Mouse (Mus musculus): ENCODE measurements around the gene Grik5. TPM values are rescaled to one million over a fixed set of nuclear protein-coding genes. Genes with fewer than 3 reads are reported as not detected.

The Grik5 gene
- polyA plus RNA-seq (2012; rRNA removed), result 3.9 and 4.4 TPM in 2 replicates

DNA sequence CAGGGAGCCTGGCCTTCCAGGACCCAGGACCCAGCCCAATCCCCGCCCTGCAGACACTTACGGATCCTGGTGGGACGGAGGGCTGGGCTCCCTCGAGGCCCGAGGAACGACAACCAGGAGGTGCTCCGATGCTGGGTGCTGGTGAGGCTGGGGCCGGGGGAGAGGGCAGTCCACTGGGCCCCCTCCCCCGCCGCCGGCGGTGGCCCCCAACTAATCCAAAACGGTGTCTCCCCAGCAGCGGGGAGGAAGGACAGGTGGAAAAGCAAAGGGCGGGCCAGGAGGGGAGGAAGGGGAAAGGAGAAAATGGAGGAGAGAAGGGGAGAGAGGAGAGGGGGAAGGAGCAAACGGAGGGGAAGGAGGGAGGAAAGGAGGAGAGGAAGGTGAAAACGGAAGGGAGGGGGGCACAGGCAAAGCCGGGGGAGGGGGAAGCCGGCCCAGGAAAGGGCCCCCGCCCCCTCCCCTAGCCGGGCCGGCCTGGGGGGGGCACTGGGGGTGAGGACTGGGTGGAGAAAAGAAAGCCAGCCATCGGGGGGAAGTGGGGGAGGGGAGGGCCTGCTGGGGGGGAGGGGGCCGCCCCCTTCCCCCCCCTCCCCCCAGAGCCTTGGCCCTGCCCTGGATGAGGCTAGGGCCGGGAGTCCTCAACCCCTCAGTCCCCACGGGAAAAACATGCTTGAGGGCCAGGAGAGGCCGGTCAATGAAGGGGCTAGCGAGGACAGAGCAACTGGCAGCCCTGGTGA, at the start of gene Grik5, which contains the start of gene Zfp574:
Grik5 (minus strand) TSS at position 368 of the 737 bp plus-strand sequence.
Zfp574 (plus strand) TSS at position 589 of the 737 bp plus-strand sequence.

DNA sequence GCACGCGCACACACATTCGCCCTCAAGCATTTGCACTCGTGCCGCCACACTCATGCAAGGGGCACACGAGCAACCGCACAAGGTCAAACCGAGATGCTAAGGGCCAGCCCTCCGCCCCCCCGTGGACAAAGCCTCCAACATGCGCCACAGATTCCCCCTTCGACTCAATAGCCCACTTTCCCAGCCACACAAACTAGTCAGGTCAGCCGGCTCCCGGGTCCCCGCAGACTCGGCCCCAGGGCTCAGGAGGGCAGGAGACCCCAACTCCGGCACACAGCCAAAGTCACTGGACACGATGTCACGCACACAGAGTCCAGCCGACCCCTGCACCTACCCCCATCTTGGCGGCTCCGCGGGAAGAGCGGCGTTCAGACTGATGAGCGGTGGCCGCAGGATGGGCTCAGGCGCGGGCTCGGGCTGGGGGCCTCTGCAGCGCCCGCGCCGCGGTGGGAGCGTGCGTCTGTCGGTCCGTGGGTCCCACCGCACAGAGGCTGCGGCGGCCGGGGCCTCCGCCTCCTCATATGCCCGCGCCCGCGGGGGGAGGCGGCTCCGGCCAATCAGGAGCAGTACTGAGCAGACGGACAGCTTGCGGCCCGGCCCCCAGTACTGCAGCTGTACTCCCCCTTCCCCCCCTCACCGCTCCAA, 66.6 kb downstream of the Grik5 start, which contains the start of gene Atp1a3:
Atp1a3 (minus strand) TSS at position 538 of the 645 bp plus-strand sequence.

DNA sequence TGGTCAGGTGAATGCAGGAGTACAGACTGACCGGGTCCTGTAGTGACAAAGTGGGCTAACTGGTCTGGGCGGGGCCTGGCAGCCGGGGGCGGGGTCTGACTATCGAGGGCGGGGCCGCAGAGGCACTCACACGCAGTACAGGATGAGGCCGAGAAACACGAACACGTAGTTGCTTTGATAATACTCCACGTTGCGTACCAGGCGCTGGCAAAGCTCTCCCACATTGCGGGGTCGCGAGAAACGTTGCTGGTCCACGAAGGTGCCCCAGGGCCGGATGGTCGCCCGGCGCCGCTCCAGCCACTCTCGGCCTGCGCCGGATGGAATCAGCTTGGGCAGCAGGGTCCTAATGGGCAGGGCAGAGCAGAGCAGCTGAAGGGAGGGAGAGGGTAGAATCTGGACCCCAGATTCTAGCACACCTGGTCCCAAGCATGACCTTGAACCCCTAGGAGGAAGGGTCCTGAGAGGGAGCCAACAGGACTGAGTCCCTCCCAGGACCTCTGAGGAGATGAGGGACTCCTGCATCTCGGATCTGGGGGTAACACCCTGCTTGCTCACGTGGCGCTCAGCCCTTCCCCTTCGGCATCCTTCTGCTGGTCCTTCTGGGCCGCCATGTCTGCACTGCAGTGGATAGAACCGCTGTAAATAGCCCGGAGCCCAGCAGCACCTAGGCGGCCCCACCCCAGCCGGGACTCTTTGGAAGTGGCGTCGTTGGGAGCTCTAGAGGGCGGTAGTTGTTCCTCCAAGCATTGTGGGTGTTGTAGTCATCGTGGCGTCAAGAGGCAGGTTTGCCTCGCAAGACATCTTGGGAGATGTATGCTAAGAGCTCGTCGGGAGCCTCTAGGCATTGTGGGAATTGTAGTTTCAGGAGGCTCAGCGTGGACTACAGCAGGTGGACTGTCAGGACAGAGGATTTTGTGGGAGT, 99.9 kb downstream of the Grik5 start, which contains the start of gene Rabac1:
Rabac1 (minus strand) TSS at position 783 of the 922 bp plus-strand sequence.

Other genes with a start within 250 kb of the Grik5 start
- gene Gm9844, start 210.1 kb downstream of the Grik5 start, polyA plus RNA-seq (2012; rRNA removed), result 1.7 and 1.9 TPM in 2 replicates
- not detected in 2 replicates for gene Lypd4, start 202.4 kb downstream of the Grik5 start, polyA plus RNA-seq (2012; rRNA removed)
- gene Dmrtc2, start 202.3 kb downstream of the Grik5 start, polyA plus RNA-seq (2012; rRNA removed), result not detected in 2 replicates
- gene Rps19, start 188.0 kb downstream of the Grik5 start, polyA plus RNA-seq (2012; rRNA removed), result 596 and 702 TPM in 2 replicates
- 0.87 and 1.1 TPM in 2 replicates for gene Cd79a, start 175.0 kb downstream of the Grik5 start, polyA plus RNA-seq (2012; rRNA removed)
- gene Arhgef1, start 169.4 kb downstream of the Grik5 start, polyA plus RNA-seq (2012; rRNA removed), result 36.8 and 43.9 TPM in 2 replicates
- gene Gm4881, start 127.9 kb downstream of the Grik5 start, polyA plus RNA-seq (2012; rRNA removed), result not detected in 2 replicates
- gene Rabac1, start 99.6 kb downstream of the Grik5 start, polyA plus RNA-seq (2012; rRNA removed), result 40.1 and 44.3 TPM in 2 replicates
- 0.26 and 0.41 TPM in 2 replicates for gene Atp1a3, start 66.4 kb downstream of the Grik5 start, polyA plus RNA-seq (2012; rRNA removed)
- 5.2 and 5.9 TPM in 2 replicates for gene Zfp574, start 221 bp upstream of the Grik5 start, polyA plus RNA-seq (2012; rRNA removed)
- 0.72 and 0.93 TPM in 2 replicates for gene Pou2f2, start 107.4 kb upstream of the Grik5 start, polyA plus RNA-seq (2012; rRNA removed)
- gene Dedd2, start 148.3 kb upstream of the Grik5 start, polyA plus RNA-seq (2012; rRNA removed), result 22.5 and 25.8 TPM in 2 replicates
- gene Zfp526, start 149.1 kb upstream of the Grik5 start, polyA plus RNA-seq (2012; rRNA removed), result 4.3 and 4.7 TPM in 2 replicates
- gene Gsk3a, start 165.5 kb upstream of the Grik5 start, polyA plus RNA-seq (2012; rRNA removed), result 44.8 and 49.1 TPM in 2 replicates
- 7.9 and 8.1 TPM in 2 replicates for gene Erf, start 178.4 kb upstream of the Grik5 start, polyA plus RNA-seq (2012; rRNA removed)
- gene Cic, start 195.4 kb upstream of the Grik5 start, polyA plus RNA-seq (2012; rRNA removed), result 14.3 and 14.4 TPM in 2 replicates
- gene Pafah1b3, start 225.6 kb upstream of the Grik5 start, polyA plus RNA-seq (2012; rRNA removed), result 23.2 and 24.7 TPM in 2 replicates
- 0.05 TPM in 1 of 2 replicates, not detected in the other for gene Prr19, start 229.1 kb upstream of the Grik5 start, polyA plus RNA-seq (2012; rRNA removed)
- 0.02 and 0.03 TPM in 2 replicates for gene Tmem145, start 233.8 kb upstream of the Grik5 start, polyA plus RNA-seq (2012; rRNA removed)
- 1.1 and 1.4 TPM in 2 replicates for gene Megf8, start 244.8 kb upstream of the Grik5 start, polyA plus RNA-seq (2012; rRNA removed)